Mouse (Mus musculus) megakaryocyte, adult 5-6 weeks (primary cell): ENCODE data around the gene Fam216b. TPM values are rescaled to one million over a fixed set of nuclear protein-coding genes. Genes with fewer than 3 reads are reported as not detected.

ENCODE experiments used
- ATAC-seq: 2 replicates; pipeline ENCODE4 v1.8.0; 2016; ENCODE audit warnings: mild to moderate bottlenecking, inconsistent platforms; ENCODE audit not compliant: poor library complexity, severe bottlenecking
- total RNA-seq, 2 experiments: library from RNA; stranded (forward) in 1 of 2; stranded (reverse) in 1 of 2; fragments of 153-499, 151-499 nt in 1 of 2; fragments of 221-1000, 200-1000 nt in 1 of 2; gene quantifications; 2 replicates each; pipeline versions ENCODE4 v1.2.3 to v1.2.4; 2015 to 2017

The Fam216b gene
- total RNA-seq, 2 experiments from 2014 or later, result 0.11 TPM; not detected in 1

DNA sequence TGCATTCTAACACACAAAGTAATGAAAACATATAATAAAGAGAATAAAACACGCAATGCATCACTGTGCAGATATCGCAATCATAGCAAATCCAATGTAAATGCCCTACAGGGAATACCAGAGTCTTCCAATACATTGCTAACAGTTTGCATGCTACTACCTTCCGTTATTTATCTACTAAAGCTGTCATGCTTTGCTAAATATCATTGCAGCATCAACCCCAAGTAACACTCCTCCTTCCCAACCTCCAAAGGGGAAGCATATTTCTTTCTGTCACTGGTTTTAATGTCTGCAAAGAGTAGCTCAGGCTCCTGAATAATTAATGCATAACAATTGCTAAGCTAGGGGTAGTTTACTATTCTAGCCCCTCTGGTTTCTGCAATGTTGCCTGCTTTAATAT, 40.5 kb downstream of the Fam216b start:
- ATAC-seq, result no peak

GRCm38 (mm10) chr14:78043079-78043478, 45.7 kb downstream of the Fam216b start:
- no peak for ATAC-seq

DNA sequence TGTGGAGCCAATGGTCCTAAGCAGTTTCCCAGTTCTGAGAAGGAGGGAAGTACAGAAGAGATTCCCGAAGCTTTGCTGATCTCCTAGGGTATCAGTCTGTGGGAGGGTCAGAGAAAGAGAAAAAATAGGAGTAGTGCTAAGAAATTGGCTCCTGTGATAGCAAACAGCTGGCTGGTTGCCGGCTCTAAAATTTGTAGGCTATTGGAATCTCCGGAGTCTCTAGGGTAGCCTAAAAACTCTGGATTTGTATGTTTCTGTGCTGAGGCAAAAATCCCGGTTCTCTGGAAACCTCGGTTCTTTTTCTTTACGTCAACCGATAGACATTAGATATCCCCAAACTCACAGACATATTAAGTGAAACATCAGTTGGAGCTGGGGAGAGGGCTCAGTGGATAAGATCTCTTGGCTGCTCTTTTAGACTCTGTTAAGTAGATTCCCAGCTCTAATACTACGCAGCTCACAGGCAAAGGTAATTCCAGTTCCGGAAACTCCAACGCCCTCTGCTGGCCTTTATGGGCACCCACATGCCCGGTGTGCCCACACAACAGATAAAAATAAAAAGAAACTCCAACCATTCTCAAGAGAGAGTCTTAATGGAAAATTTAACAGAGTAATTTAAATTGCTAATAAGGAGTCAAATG, 46.8 kb downstream of the Fam216b start:
- no peak for ATAC-seq

- ATAC-seq, result no peak
Observed at GRCm38 (mm10) chr14:78040643-78041042, 48.2 kb downstream of the Fam216b start.

GRCm38 (mm10) chr14:78038876-78039275, 49.9 kb downstream of the Fam216b start:
- no peak for ATAC-seq

Other genes with a start within 250 kb of the Fam216b start
- gene Dnajc15, start 213.9 kb downstream of the Fam216b start, total RNA-seq (2015), result 79.2 and 108 TPM in 2 replicates
- gene Dnajc15, start 213.9 kb downstream of the Fam216b start, total RNA-seq (2017), result 62.0 and 70.3 TPM in 2 replicates
- 78.9 and 93.9 TPM in 2 replicates for gene Epsti1, start 184.8 kb downstream of the Fam216b start, total RNA-seq (2015)
- gene Epsti1, start 184.8 kb downstream of the Fam216b start, total RNA-seq (2017), result 204 and 218 TPM in 2 replicates
- gene Tnfsf11, start 219.0 kb upstream of the Fam216b start, total RNA-seq (2015), result 0.25 TPM in 1 of 2 replicates, not detected in the other
- gene Tnfsf11, start 219.0 kb upstream of the Fam216b start, total RNA-seq (2017), result 0.26 and 0.49 TPM in 2 replicates